Mouse (Mus musculus): ENCODE measurements around the gene Ankrd55. TPM values are rescaled to one million over a fixed set of nuclear protein-coding genes. Genes with fewer than 3 reads are reported as not detected.
A peak's percentile ranks its signal among the peaks of the same experiment; 100 is the strongest.

Gene Ankrd55
- total and polyA plus RNA-seq, 2 experiments from 2014 or later = 12.0 to 16.5 TPM

- TF ChIP-seq CTCF (IDR thresholded peaks at IDR 0.05; ENCODE audit: low read depth) = no peak
- no peaks in the 10 kb centered on the region for H3K27me3 ChIP-seq (ENCODE audit: insufficient read depth, low read length)
- ATAC-seq (no peak), DNase-seq (ENCODE audit: low spot score) (no peak)
- WGBS = 89% methylated on average over 1 of the region's 1 CpGs
- no peak overlapping the region for H3K9ac ChIP-seq (replicated peaks; ENCODE audit: low read length)
- no peaks in the 10 kb centered on the region for H3K9me3 ChIP-seq (ENCODE audit: low read length)
- H3K4me3 ChIP-seq (ENCODE audit: low read length) = no peak overlapping the region
- no peak overlapping the region for H3K4me2 ChIP-seq (ENCODE audit: low read depth, low read length)
- no peaks in the 10 kb centered on the region for H3K4me1 ChIP-seq (ENCODE audit: insufficient read depth, low read length)
- no peaks in the 10 kb centered on the region for H3K36me3 ChIP-seq (ENCODE audit: insufficient read depth, low read length)
- H3K27ac ChIP-seq = no peak overlapping the region
Observed at GRCm38 (mm10) chr13:112348250-112348649, 60.0 kb downstream of the Ankrd55 start.

DNA sequence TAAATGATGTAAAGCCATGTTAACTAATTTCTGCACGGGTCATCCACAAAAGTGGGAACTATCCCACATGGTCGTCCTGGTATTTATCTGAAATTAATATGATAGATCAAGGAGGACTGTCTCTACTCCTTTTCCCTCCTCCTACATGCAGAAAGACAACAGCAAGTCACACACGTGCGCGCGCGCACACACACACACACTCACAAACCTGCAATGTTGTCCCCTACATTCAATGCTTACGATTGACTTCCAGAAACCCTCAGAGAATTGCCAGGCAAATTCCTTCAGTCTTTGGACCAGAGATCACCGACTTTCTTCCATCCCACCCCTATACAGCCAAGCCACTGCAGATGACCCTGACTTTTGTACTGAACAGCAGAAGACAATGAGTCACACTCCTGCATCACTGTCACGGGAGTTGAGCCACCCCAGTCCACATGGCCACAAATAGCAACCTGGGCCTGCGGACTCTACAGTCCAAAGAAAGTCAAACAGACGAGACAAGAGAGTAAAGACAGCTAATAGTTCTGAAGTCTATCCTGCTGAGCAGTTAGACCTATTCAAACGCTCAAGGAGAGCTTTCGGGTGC is 60.7 kb downstream of the Ankrd55 start:
- H3K27ac ChIP-seq = no peak overlapping the region
- DNase-seq (ENCODE audit: low spot score) = no peak
- WGBS = 90% methylated on average over 14 of the region's 14 CpGs
- no peaks in the 10 kb centered on the region for H3K9me3 ChIP-seq (ENCODE audit: low read length)
- no peak overlapping the region for H3K4me3 ChIP-seq (ENCODE audit: low read length)
- no peak for ATAC-seq
- H3K36me3 ChIP-seq (ENCODE audit: insufficient read depth, low read length) = no peaks in the 10 kb centered on the region
- no peak overlapping the region for H3K9ac ChIP-seq (replicated peaks; ENCODE audit: low read length)
- no peak overlapping the region for H3K4me2 ChIP-seq (ENCODE audit: low read depth, low read length)
- TF ChIP-seq CTCF (IDR thresholded peaks at IDR 0.05; ENCODE audit: low read depth) = no peak
- no peaks in the 10 kb centered on the region for H3K4me1 ChIP-seq (ENCODE audit: insufficient read depth, low read length)
- H3K27me3 ChIP-seq (ENCODE audit: insufficient read depth, low read length) = no peaks in the 10 kb centered on the region

DNA sequence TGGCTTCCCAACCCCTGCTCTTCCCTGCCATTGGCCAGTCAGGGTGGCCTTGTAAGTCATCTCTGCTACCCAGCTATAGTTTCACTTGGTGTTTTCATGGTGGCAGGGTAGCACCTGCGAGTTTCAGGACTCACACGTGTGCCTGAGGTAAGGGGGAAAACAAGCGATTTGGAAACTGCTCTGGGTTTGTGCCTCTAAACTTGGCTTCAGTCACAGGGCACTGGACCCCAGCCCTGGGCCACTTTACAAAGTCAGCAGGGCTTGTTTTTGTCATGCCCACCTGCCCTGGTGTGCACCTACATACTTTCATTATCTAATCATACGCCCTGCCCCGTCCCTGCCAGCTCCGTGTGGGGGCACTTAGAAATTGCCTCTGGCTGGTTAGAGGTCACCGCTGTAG is 61.2 kb downstream of the Ankrd55 start:
- no peak overlapping the region for H3K27ac ChIP-seq
- H3K9me3 ChIP-seq (ENCODE audit: low read length) = no peaks in the 10 kb centered on the region
- no peaks in the 10 kb centered on the region for H3K27me3 ChIP-seq (ENCODE audit: insufficient read depth, low read length)
- H3K36me3 ChIP-seq (ENCODE audit: insufficient read depth, low read length) = no peaks in the 10 kb centered on the region
- DNase-seq (ENCODE audit: low spot score) = no peak
- no peak overlapping the region for H3K9ac ChIP-seq (replicated peaks; ENCODE audit: low read length)
- 97% methylated on average over 7 of the region's 7 CpGs for WGBS
- no peak for ATAC-seq
- H3K4me1 ChIP-seq (ENCODE audit: insufficient read depth, low read length) = no peaks in the 10 kb centered on the region
- H3K4me2 ChIP-seq (ENCODE audit: low read depth, low read length) = no peak overlapping the region
- H3K4me3 ChIP-seq (ENCODE audit: low read length) = no peak overlapping the region
- TF ChIP-seq CTCF (IDR thresholded peaks at IDR 0.05; ENCODE audit: low read depth) = no peak

GRCm38 (mm10) chr13:112351943-112352342 is 63.7 kb downstream of the Ankrd55 start:
- no peak overlapping the region for H3K4me2 ChIP-seq (ENCODE audit: low read depth, low read length)
- no peak overlapping the region for H3K4me3 ChIP-seq (ENCODE audit: low read length)
- H3K27ac ChIP-seq = no peak overlapping the region
- H3K9ac ChIP-seq (replicated peaks; ENCODE audit: low read length) = no peak overlapping the region
- DNase-seq (ENCODE audit: low spot score) (no peak), ATAC-seq (no peak)
- no peaks in the 10 kb centered on the region for H3K4me1 ChIP-seq (ENCODE audit: insufficient read depth, low read length)
- no peak for TF ChIP-seq CTCF (IDR thresholded peaks at IDR 0.05; ENCODE audit: low read depth)
- no peaks in the 10 kb centered on the region for H3K27me3 ChIP-seq (ENCODE audit: insufficient read depth, low read length)
- no peaks in the 10 kb centered on the region for H3K36me3 ChIP-seq (ENCODE audit: insufficient read depth, low read length)
- no peaks in the 10 kb centered on the region for H3K9me3 ChIP-seq (ENCODE audit: low read length)
- WGBS = 85% methylated on average over 8 of the region's 8 CpGs

DNA sequence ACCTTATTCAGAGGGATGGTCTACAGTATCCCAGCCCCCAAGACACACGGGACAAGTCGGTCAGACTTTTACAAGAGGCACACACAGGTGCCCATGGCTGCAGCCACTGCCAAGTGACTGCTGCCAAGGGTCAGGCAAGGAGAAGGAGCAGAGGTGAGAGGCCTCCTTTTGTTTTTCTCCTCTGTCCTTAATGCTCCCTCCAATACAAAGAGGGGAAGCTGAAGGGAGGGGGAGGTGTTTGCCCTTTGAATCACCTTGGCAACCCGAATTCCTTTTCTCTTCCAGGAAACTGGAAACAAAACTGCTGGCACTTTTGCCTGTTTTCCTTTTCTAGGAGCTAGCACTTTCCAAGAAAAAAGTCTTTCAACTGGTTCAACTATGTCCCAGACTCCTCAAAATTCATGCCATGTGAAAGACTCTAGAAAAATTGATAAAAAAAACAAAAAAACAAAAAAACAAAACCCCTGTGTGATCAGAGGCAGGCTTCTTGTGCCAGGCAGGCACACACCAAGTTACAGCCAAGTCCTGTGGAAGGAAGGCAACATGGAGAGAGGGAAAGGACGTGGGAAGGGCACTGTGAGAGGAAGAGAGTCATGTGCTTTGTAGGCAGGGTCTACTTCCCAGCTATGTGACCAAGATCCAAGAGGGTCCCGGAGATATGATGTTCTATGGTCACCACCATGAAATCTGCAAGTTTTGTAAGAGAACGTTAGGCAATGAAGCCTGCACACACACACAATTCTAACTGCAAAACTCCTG is 66.0 kb downstream of the Ankrd55 start:
- 26% methylated on average over 6 of the region's 6 CpGs for WGBS
- ATAC-seq (peak; percentile 47; the same call in 1 of the 2 replicates), DNase-seq (ENCODE audit: low spot score) (peak; percentile 53)
- Histone ChIP-seq H3K9ac (replicated peaks; ENCODE audit: low read length) (no peak overlapping the region), H3K4me3 (ENCODE audit: low read length) (no peak overlapping the region), H3K27ac (no peak overlapping the region), H3K4me2 (ENCODE audit: low read depth, low read length) (no peak overlapping the region), H3K9me3 (ENCODE audit: low read length) (no peaks in the 10 kb centered on the region), H3K27me3 (ENCODE audit: insufficient read depth, low read length) (no peaks in the 10 kb centered on the region), H3K36me3 (ENCODE audit: insufficient read depth, low read length) (no peaks in the 10 kb centered on the region), H3K4me1 (ENCODE audit: insufficient read depth, low read length) (no peaks in the 10 kb centered on the region)
- TF ChIP-seq CTCF (IDR thresholded peaks at IDR 0.05; ENCODE audit: low read depth) = no peak

GRCm38 (mm10) chr13:112354958-112355357 is 66.7 kb downstream of the Ankrd55 start:
- no peaks in the 10 kb centered on the region for H3K36me3 ChIP-seq (ENCODE audit: insufficient read depth, low read length)
- H3K4me3 ChIP-seq (ENCODE audit: low read length) = no peak overlapping the region
- no peaks in the 10 kb centered on the region for H3K9me3 ChIP-seq (ENCODE audit: low read length)
- 66% methylated on average over 10 of the region's 10 CpGs for WGBS
- no peak overlapping the region for H3K9ac ChIP-seq (replicated peaks; ENCODE audit: low read length)
- no peak overlapping the region for H3K4me2 ChIP-seq (ENCODE audit: low read depth, low read length)
- TF ChIP-seq CTCF (IDR thresholded peaks at IDR 0.05; ENCODE audit: low read depth) = no peak
- ATAC-seq (no peak), DNase-seq (ENCODE audit: low spot score) (no peak)
- H3K27me3 ChIP-seq (ENCODE audit: insufficient read depth, low read length) = no peaks in the 10 kb centered on the region
- H3K4me1 ChIP-seq (ENCODE audit: insufficient read depth, low read length) = no peaks in the 10 kb centered on the region
- no peak overlapping the region for H3K27ac ChIP-seq
